Mouse (Mus musculus): Measurements from ENCODE around the gene Dlk2.

The Dlk2 gene

GRCm38 (mm10) chr17:46297364-46298219 lies at the start of gene Dlk2:
Gene Dlk2, plus strand, starts transcription at chr17:46297421.
- no peak for DNase-seq

- DNase-seq: peak; percentile 97
Observed at GRCm38 (mm10) chr17:46247512-46248188, 49.6 kb upstream of the Dlk2 start, which contains the start of the genes Polr1c and Yipf3. Gene Polr1c, minus strand, starts transcription at chr17:46248054. Gene Yipf3, plus strand, starts transcription at chr17:46248080.

GRCm38 (mm10) chr17:46248189-46248522 lies 49.1 kb upstream of the Dlk2 start:
- no peak for DNase-seq

DNA sequence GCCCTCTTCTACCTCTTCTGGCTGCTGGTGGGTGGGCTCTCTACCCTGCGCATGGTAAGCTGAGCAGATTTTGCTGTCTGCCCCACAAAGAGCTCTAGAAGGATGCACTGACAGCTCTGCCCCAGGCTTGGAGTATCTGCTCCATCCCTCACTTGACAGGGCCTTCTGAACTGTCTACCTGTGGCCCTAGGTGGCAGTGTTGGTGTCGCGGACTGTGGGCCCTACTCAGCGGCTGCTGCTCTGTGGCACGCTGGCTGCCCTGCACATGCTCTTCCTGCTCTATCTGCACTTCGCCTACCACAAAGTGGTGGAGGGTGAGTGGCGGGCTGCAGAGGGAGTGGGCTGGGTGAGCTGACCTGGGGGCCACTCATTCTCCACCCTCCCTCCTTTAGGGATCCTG lies 46.0 kb upstream of the Dlk2 start:
- DNase-seq: no peak

DNA sequence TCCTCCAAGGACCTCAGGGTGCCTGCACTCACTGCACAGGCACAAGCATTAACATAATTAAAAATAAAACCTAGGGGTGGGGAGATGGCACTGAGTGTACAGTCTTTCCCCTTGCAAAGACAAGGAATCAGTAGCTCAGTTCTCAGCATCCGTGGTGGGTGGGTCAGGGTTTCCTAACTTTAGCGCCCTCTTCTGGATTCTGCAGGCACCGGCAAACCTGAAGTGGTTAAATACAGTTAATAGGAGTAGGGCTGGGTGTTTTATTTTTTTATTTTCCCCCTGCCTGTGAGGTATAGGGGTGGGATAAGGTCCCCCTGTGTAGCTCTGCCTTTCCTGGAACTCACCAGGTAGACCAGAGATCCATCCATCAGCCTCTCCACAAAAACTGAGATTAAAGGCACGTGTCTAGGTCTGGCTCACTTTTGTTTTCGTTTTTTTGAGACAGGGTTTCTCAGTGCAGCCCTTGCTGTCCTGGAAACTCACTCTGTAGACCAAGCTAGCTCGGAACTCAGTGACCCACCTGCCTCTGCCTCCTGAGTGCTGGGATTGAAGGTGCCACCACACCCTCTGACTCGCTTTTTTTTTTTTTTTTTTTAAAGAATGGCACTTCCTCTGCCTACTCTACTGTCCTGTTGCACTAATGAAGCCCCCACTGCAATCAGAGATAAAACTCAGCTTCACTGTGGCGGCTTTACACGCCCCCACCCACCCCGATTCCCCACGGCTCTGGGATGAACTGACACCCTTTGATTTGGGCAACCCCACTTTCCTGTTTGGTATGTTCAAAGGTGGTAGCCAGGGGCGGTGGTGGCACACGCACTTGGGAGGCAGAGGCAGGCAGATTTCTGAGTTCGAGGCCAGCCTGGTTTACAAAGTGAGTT lies 44.4 kb upstream of the Dlk2 start:
- DNase-seq: no peak

GRCm38 (mm10) chr17:46253452-46254084 lies 43.7 kb upstream of the Dlk2 start, which contains the start of gene Lrrc73:
Gene Lrrc73, plus strand, starts transcription at chr17:46253531.
- DNase-seq: peak; percentile 94

DNA sequence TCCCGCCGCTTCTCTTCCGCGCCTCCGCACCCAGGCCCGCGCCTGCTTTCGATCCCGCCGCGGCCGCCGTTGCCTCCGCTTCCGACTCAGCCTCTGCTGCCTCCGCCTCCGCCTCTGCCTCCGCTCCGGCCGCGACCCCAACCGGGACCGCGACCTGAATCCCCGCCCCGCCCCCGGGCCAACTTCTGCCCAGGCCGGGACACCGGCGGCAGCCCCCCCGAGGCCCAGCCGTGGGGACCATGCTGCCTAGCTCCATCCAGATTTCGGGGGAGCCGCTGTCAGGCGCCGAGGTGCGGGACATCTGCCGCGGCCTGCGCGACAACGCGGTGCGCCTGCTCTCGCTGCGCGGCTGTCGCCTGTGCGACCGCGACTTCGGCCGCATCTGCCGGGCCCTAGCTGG lies 43.1 kb upstream of the Dlk2 start:
- no peak for DNase-seq

- no peak for DNase-seq
Observed at GRCm38 (mm10) chr17:46255147-46255546, 42.1 kb upstream of the Dlk2 start.

DNA sequence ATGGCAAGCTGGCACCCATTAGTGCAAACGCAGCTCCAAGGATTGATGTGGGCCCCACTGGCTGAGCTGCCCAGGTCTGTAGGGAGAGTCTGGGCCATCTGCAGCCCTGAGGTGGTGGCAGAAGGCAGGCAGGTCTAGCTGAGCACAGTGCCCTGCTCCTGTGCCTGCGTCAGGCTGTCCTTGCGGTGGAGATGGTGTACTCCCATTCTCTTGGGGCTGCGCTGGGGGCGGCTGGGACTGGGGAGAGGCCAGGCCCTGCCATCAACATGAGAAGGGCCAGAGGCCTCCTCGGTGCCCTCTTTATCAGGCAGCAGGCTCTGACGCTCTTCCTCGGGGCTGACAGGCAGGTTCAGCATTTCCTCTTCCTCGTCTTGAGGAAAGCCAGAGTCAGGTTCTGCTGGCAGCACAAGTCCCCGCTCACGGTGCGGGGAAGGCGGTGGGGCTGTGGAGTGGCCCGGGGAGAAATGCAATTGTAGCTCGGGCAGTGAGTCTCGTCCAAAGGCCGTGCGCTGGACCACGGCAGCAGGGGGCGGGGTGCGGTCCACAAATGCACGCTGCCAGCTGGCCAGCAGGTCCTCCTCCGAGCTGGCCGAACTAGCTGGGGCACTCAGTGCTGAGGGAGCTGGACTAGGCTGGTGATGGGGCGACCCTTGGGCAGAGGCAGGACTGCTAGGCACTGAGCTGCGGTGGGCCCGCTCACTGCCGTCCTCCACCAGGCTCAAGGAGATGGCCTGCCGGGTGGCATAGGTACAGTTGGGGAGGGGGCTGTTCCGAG lies 38.8 kb upstream of the Dlk2 start:
- DNase-seq: no peak

GRCm38 (mm10) chr17:46259675-46260074 lies 37.5 kb upstream of the Dlk2 start:
- DNase-seq: no peak

- no peak for DNase-seq
Observed at GRCm38 (mm10) chr17:46262201-46262694, 35.0 kb upstream of the Dlk2 start.

- no peak for DNase-seq
Observed at GRCm38 (mm10) chr17:46265502-46265901, 31.7 kb upstream of the Dlk2 start.

DNA sequence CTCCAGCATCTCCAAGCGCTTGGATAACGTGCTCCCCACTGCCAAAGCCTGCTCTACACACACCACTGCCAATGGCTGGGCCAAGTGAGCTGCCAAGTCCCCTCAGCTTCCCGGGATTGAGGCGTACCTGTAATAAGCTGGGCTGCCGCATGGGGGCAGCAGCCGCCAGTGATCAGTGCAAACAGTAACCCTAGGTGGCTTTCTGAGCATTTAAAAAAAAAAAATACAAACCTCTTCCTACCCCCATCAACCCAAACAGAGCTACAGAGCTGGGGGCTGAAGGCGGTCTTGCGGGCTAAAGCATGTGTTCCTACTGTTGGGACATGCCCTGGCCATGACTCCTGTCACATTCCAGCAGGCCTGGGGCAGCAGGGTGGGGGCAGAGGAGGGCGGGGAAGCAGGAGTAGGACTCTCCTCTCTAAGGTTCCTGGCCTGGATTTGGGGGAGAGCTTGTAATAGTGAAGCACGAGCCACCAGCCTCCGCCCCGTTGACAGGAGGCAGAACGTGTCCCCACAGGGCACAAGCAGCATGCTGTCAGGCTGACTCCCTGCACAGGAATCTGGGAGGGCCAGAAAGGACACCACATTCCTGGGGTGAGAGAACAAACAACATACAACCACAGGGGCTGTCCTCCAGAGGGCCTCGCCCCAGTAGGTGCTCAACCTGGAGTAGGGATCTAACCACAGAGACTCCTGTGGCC lies 31.2 kb upstream of the Dlk2 start:
- DNase-seq: peak; percentile 82

DNA sequence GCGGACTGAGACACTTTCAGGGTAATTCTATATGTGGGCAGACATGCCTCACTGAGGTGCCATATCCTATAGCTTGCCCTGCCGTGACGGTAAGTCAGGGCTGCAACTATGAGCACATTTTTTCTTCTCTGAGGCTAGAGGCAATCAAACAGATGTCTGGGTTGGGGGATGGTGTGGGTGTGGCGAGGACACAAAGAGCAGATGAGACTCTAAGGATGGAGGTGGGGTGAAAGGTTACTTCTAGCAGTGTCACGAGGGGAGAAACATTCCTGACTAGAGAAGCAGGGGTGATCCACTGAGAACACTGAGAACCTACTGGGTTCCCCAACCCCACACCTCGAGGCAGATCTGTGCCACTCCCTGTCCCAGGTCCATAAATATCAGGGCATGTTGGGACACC lies 30.2 kb upstream of the Dlk2 start:
- DNase-seq: no peak

DNA sequence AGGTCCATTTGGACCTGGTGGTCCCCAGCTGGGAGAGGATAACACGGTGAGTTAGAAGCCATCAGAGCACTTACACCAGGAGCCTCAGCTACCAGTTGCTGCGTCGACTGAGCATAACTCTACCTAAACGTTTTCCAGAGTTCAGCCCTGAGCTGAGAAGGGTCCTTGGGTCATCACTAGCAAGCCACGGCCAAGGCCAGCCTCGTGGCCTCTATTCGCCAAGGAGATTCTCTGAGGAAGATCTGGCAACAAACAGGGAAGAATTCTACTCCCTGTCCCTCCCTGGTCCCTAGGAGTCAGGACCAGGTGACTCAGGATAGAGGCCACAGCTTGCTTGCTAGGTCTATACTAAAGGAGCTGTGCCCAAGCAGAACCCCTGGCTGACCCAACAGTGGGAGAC lies 29.7 kb upstream of the Dlk2 start:
- no peak for DNase-seq

GRCm38 (mm10) chr17:46268026-46268720 lies 29.0 kb upstream of the Dlk2 start:
- no peak for DNase-seq

GRCm38 (mm10) chr17:46269771-46270534 lies 27.3 kb upstream of the Dlk2 start:
- DNase-seq: peak; percentile 31

- DNase-seq: no peak
Observed at GRCm38 (mm10) chr17:46272058-46272457, 25.2 kb upstream of the Dlk2 start.

DNA sequence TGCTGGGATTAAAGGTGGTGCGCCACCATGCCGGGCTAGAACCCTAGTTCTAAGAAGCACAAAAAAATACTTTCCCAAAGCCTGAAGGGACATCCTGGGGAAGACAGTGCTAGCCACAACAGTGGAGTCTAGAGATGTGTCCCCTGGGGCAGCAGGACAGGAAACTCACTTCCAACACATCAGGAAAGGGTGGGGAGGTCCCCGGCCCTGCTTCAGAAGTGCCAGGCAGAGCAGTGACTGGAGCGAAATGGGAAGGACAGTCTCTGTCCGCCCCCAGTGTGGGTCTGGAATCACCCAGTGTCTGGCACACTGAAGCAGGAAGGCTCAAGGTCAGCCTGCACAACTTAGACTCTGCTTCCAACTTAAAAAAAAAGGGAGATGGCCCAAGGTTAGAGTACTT lies 24.5 kb upstream of the Dlk2 start:
- no peak for DNase-seq

DNA sequence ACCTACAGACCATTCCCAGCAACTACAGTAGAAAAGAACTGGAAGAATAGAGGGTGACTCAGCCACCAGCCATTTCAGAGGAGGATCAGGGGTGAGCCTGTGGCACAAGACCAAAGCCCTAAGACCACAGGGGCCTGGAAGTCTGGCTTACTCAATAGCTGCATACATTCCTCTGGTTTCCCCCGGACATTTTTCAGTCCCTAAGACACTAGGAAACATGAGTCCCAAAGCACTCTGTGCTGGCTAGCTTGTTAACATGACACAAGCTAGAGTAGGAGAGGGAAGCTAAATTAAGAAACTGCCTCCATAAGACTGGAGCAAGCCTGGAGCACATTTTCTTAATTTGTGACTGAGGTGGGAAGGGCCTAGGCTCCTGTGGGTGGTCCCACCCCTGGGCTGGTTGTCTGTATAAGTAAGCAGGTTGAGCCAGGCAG lies 23.4 kb upstream of the Dlk2 start:
- no peak for DNase-seq
